Mouse (Mus musculus): ENCODE results near the gene Bcas1. TPM values are rescaled to one million over a fixed set of nuclear protein-coding genes. Genes with fewer than 3 reads are reported as not detected.

Bcas1 gene
- polyA plus RNA-seq, 1 experiment = 0.42 TPM

DNA sequence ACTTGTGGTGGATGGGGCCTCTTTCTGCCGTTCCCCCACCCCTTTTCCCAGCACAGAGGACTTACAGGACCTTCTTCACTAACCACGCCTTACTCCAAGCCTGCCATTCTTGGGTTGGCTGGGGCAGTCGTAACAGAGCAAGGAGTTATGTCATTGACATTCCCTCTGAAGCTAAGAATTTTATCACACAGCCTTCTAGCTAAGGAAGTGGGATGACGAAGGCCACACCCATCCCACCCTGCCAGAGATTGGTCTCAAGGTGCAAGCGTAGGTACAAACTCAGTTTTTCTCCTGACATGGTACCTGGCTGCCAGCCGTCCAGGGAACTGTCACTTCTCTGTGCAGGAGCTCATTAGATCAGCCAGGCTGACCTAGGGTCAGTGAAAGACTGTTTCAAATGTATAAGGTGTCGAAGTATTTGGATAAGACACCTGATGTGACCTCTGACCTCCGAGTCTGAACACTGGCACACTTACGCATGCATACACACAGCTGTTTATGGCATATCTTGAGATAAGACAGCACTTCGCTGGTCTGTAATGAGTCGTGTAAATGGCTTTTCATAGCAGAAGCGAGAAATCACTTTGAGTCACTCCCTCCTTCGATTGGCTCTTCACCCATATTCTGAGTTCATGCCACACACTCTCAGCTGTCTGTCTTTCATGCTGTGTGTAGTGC is 117.2 kb downstream of the Bcas1 start:
- no peak for DNase-seq (ENCODE audit: low read depth)

DNA sequence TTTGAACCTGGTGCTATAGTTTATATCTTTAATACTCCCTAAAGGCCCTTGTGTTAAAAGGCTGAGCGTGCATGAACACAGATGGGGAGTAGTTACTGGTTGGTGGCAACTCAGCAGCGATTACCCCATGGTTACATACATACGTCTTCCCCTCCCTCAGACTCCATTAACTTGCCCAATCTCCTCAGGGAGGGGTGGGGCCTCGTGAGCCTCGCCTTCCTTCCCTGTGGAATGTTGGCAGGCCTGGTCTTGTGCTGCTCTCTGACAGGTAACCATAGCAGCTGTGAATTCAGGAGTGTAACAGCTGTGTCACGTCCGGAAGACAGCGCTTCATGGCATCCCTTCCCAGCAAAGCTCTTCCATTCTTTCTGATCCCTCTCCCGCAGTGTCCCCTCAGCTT is 118.7 kb downstream of the Bcas1 start:
- no peak for DNase-seq (ENCODE audit: low read depth)

DNA sequence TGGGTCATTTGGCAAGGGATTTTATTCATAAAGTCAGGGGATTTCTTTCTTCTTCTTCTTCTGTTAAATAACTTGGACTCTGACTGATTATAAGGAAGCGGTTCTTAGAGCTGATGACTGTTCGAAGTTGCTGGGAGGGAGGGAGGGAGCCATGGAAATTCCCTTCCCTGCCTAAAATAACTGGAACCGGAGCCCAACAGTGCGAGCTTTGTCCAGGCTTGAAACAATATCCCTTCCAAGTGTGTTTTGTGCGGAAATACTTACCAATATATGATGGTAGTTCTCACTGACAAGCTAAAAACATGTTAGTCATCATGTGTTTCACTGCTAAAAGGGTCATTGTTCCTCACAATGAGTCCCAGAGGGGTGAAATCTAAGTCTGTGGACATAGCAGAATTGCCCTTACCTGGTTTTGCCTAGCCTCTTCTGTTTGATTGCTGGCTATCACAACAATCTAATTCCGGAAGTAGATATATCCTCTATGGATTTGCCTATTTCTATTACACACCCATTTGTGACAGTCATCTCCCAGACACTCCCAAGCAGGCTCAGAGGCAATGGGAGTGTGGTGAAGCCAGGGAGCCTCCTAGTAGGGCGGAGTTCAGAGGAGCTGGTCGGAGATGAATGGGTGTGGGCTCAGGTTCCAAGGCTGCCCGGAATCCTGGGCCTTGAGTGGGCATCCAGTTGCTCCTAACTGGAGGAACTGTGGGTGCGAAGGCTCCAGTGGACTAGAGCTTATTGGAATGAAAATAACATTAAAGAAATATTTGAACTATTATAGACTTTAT is 119.4 kb downstream of the Bcas1 start:
- no peak for DNase-seq (ENCODE audit: low read depth)

DNA sequence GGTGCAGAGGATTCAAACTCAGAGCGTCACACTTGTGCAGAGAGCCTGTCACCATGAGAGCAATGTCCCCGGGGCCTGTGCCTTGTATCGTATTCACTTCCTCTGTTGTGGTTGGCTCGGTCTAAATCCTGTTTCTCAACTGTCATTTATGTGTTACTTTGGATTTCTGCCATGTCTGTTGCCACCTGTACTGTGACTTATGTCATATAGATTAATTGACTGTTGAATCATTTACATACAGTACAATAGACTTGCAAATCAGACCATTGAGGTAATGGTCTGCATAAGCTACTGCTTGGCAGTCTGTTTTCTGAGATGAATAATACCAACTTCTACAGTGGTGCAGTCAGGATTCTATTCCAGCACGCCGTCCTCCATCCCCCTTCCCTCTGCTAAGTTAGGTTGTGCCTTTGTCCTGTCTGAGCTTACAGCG is 120.0 kb downstream of the Bcas1 start:
- DNase-seq (ENCODE audit: low read depth) = peak; percentile 89

DNA sequence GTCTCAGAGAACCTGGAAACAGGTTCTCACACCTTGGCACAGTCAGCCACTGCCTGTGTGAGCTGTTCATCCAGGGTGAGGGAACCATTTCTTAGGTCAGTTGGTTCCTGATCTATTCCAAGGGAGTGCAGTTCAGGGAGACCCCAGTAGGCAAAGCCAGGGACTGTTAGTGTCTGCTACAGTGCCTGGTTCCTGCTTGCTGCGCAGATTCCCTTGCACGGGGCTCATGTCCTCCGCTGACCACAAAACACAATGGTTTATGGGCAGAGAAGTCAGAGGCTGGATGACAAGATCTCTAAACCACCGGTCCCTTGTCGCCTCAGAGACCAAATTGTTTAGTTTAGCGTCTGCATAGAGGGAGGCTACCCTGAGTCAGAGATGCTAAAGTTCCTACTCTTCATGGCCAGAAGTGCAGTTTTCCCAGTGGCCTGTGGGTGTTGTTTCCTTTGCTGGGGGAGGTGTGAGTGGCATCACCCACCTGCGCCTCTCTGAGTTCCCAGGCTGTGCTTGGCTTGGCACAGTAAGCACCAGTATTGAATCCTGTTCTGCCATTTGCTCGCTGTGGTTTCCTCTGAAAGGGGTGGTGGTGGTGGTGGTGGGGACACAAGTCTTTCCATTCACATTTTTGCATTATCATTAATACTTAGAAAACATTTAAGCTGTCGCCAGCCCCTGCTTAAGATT is 120.9 kb downstream of the Bcas1 start:
- no peak for DNase-seq (ENCODE audit: low read depth)

DNA sequence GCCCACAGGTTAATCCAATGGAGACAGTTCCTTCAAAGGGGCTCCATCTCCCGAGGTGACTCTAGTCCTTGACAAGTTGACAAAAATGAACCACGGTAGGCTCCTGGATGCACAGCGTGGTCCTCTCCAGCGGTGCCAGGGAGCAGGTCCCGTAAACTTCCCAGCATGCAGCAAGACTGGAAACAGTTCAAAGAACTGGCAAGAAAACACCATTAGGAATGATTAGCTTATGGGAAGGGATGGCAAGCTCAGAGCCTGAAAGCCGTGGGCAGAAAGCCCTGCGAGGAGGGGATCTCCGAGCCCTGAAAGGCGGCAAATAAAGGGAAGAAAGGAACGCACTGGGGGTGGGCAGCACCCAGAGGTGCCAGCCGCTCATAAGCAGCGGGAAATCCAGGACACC is 122.9 kb downstream of the Bcas1 start:
- no peak for DNase-seq (ENCODE audit: low read depth)

DNA sequence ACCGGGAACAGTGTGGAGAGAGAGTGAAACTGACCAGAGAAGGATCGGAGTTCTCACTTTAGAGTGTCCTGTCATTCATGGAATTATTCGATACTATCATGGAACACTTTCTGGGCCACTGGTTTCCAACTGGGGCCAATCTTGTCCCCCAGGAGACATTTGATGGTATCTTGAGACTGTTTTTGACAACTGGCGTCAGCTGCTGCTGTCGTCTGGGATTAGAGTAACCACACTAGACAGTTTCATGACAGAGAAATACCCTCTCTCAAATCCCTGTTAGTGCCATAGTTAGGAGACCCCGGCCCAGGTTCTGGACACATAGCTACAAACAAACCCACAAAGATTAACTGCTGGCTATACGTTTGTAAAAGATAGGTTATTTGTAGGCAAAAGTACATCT is 124.0 kb downstream of the Bcas1 start:
- DNase-seq (ENCODE audit: low read depth) = no peak

DNA sequence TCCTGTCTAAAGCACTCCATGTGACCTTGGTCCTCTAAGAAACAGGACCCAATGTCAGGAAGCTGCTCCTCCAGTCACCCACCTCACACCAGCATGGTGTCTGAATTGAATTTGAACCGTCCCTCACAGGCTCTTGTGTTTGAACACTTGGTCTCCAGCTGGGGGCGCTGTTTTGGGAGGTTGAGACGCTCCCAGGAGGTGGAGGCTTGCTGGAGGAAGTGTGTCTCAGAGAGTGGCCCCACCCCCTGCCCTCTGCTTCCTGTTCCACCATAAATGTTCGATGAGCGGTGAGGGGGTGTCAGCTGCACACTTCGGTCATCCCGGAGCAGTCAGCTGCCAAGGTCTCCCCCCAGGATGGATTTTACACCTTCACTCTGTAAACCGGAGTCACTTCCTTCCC is 124.8 kb downstream of the Bcas1 start:
- no peak for DNase-seq (ENCODE audit: low read depth)

Other genes with a start within 250 kb of the Bcas1 start
- gene Pfdn4, start 68.6 kb upstream of the Bcas1 start, polyA plus RNA-seq (2012; rRNA removed) = 5.3 and 6.1 TPM in 2 replicates
- not detected in 2 replicates for gene Cyp24a1, start 69.3 kb upstream of the Bcas1 start, polyA plus RNA-seq (2012; rRNA removed)
- not detected in 2 replicates for gene 4930470P17Rik, start 174.2 kb upstream of the Bcas1 start, polyA plus RNA-seq (2012; rRNA removed)